Mouse (Mus musculus) stomach, embryonic 16.5 days (tissue): ENCODE data around the gene Mgll. TPM values are rescaled to one million over a fixed set of nuclear protein-coding genes. Genes with fewer than 3 reads are reported as not detected.

Experiments used
- ATAC-seq: fragments of 200-750 bp; cut with Nextera tagmentation; 2 replicates; pipeline ENCODE4 v1.8.0; 2017; ENCODE audit warnings: moderate number of reproducible peaks, moderate TSS enrichment; ENCODE audit not compliant: insufficient read depth, low FRiP score
- H3K27ac ChIP-seq: fragments of 300-500 bp; sonication (generic); 2 replicates; pipeline ENCODE4 v1.5.1; 2014; ENCODE audit warnings: low read length
- H3K27me3 ChIP-seq: fragments of 300-500 bp; sonication (generic); 2 replicates; pipeline ENCODE4 v1.6.1; 2014; ENCODE audit warnings: low read length, control low read depth, mixed read lengths; ENCODE audit not compliant: control insufficient read depth, insufficient read depth
- H3K36me3 ChIP-seq: fragments of 300-500 bp; sonication (generic); 2 replicates; pipeline ENCODE4 v1.6.1; 2014; ENCODE audit warnings: low read length; ENCODE audit not compliant: control insufficient read depth, insufficient read depth
- H3K4me1 ChIP-seq: fragments of 300-500 bp; sonication (generic); 2 replicates; pipeline ENCODE4 v1.6.1; 2014; ENCODE audit warnings: low read length, control low read depth, mixed read lengths; ENCODE audit not compliant: control insufficient read depth, insufficient read depth
- H3K4me2 ChIP-seq: fragments of 300-500 bp; sonication (generic); 2 replicates; pipeline ENCODE4 v1.6.1; 2014; ENCODE audit warnings: low read depth, low read length, mixed read lengths
- H3K4me3 ChIP-seq: fragments of 300-500 bp; sonication (generic); replicated peaks from 2 replicates; pipeline ENCODE4 v1.5.1; 2014; ENCODE audit warnings: mild to moderate bottlenecking, low read length
- H3K9ac ChIP-seq: fragments of 300-500 bp; sonication (generic); 2 replicates; pipeline ENCODE4 v1.6.1; 2014; ENCODE audit warnings: low read length
- H3K9me3 ChIP-seq: fragments of 300-500 bp; sonication (generic); replicated peaks from 2 replicates; pipeline ENCODE4 v1.6.1; 2016; ENCODE audit warnings: low read length, control low read depth; ENCODE audit not compliant: control insufficient read depth
- WGBS: fragments of 180-500 bp; shearing (Covaris S2); extraction: QIAGEN DNeasy Blood & Tissue Kit; methylation state at CpG from one replicate; pipeline ENCODE4 v1.1.7; 2014; 5-methylcytosine and 5-hydroxymethylcytosine counted together
- polyA plus RNA-seq: library from polyadenylated mRNA; unstranded; fragments of >200 nt; fragmentation: Nextera tagmentation; extraction: Ambion mirVana; gene quantifications from 2 replicates; pipeline ENCODE4 v1.2.1, GENCODE M21; 2015

Mgll gene
- polyA plus RNA-seq, 1 experiment from 2014 or later = 121 TPM

DNA sequence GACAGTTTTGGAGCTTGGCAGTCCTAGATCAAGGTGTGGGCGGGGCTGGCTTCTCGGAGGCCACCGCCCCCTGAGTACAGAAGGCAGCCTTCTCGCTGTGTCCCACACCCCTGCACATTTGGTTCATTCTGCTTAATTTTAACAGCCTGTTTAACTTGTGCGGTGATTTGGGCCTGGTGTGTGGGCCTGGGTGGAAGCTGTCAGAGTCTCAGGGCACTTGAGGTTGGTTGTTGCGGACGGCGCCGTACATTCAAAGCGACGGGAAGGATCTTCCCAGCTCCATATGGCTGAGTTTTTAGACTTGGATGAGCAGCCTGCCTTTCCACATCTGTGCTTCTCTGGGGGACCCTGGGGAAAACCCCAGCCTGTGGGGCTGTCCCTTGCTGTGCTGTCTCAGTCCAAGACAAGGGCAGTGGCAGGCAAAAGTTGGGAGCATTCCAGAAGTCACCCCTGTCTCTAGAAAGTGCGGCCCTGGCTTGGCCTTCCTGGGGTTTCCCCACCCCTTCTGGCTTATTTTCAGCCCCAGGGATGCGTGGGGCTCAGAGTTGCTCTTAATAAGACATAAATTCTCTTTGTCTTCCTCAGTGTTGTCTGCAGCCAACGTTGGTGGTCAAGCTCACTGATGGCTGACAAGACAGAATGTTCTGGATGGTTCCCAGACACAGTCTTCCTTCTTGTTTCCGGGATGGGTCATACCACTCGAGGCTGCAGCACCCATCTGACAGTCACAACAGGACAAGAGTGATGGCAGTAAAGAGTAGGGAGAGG is 12.7 kb downstream of the Mgll start:
- Histone ChIP-seq H3K27ac (peak overlapping the region; percentile 64), H3K4me1 (peaks cover 28% of the 10 kb centered on the region), H3K4me3 (no peak overlapping the region), H3K27me3 (no peaks in the 10 kb centered on the region), H3K4me2 (peak overlapping the region; percentile 20), H3K9me3 (no peaks in the 10 kb centered on the region), H3K9ac (peak overlapping the region; percentile 43; the same call in 1 of the 2 replicates), H3K36me3 (no peaks in the 10 kb centered on the region)
- WGBS = 47% methylated on average over 16 of the region's 16 CpGs
- peak; percentile 61; the same call in 1 of the 2 replicates for ATAC-seq

DNA sequence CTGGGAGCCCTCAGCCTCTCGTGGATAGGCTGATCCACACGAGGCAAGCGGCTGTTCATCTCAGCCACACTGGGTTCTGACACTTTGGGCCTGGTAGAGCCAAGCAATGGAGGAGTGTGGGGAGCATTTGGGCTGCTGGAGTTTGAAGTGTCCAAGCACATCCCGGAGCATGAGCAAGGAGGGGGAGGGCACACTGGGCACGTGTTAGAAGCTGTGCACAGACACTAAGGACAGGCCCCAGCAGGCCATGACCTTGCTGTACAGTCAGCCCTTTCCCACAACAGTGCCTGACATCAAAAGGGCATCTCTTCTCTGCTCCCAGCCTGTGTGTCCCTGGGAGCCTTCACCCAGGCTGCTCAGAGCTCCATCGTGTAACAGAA is 13.3 kb downstream of the Mgll start:
- Histone ChIP-seq H3K9me3 (no peaks in the 10 kb centered on the region), H3K9ac (no peak overlapping the region), H3K27ac (peak overlapping the region; percentile 64; the same call in 1 of the 2 replicates), H3K36me3 (no peaks in the 10 kb centered on the region), H3K4me2 (no peak overlapping the region), H3K4me1 (peaks cover 24% of the 10 kb centered on the region), H3K27me3 (no peaks in the 10 kb centered on the region), H3K4me3 (no peak overlapping the region)
- WGBS = 63% methylated on average over 6 of the region's 6 CpGs
- no peak for ATAC-seq

- ATAC-seq = no peak
- H3K27ac ChIP-seq = no peak overlapping the region
- H3K4me2 ChIP-seq = no peak overlapping the region
- H3K4me3 ChIP-seq = no peak overlapping the region
- H3K9ac ChIP-seq = no peak overlapping the region
- H3K9me3 ChIP-seq = no peaks in the 10 kb centered on the region
- no peaks in the 10 kb centered on the region for H3K27me3 ChIP-seq
- H3K36me3 ChIP-seq = no peaks in the 10 kb centered on the region
- WGBS = 80% methylated on average over 3 of the region's 3 CpGs
- peaks cover 18% of the 10 kb centered on the region for H3K4me1 ChIP-seq
Measured at GRCm38 (mm10) chr6:88741041-88741440, 16.8 kb downstream of the Mgll start.

GRCm38 (mm10) chr6:88741791-88742190 is 17.6 kb downstream of the Mgll start:
- Histone ChIP-seq H3K9ac (no peak overlapping the region), H3K4me2 (no peak overlapping the region), H3K27ac (no peak overlapping the region), H3K4me1 (peaks cover 11% of the 10 kb centered on the region), H3K27me3 (no peaks in the 10 kb centered on the region), H3K36me3 (no peaks in the 10 kb centered on the region; the same call in 1 of the 2 replicates), H3K9me3 (no peaks in the 10 kb centered on the region), H3K4me3 (no peak overlapping the region)
- no peak for ATAC-seq
- 88% methylated on average over 3 of the region's 3 CpGs for WGBS

DNA sequence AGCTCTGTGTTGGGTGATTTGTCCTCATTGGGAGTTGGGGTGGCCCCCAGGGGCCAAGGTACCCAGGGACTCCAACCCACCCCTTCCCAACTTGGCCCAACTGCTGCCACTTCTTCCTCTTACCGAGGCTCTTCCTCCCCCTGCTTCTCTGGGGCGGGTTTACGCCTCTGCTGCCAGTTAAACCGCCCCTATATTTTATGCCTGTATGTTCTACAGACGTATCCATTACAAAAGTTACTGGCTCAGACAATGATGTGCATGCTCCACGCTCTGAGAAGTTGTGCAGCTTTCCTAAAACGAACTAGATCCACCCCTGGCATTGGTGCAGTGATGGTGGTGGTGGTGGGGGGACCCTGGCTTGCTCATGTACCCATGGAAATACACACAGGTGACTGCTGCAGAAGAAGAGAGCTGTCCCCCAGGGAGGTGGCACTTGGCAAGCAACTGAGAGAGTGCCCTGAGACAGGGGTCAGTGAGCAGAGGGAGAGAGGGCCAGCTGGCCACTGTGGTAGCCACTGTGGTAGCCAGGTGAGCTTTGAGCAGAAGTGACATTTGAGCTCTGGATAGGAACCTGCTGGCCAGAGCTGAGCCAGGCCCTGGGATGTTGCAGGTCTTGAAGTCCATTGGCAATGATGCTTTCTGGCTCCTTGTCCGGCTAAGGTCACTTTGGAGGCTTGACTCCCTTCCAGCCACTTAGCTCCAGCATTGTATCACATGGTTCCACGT is 18.2 kb downstream of the Mgll start:
- Histone ChIP-seq H3K27ac (no peak overlapping the region), H3K9me3 (no peaks in the 10 kb centered on the region), H3K36me3 (no peaks in the 10 kb centered on the region; the same call in 1 of the 2 replicates), H3K9ac (no peak overlapping the region), H3K4me2 (no peak overlapping the region), H3K4me1 (peaks cover 4% of the 10 kb centered on the region; the same call in 1 of the 2 replicates), H3K4me3 (no peak overlapping the region), H3K27me3 (no peaks in the 10 kb centered on the region)
- 74% methylated on average over 9 of the region's 9 CpGs for WGBS
- no peak for ATAC-seq

GRCm38 (mm10) chr6:88743601-88744291 is 19.5 kb downstream of the Mgll start:
- peaks cover 4% of the 10 kb centered on the region; the same call in 1 of the 2 replicates for H3K4me1 ChIP-seq
- H3K9me3 ChIP-seq = no peaks in the 10 kb centered on the region
- H3K4me2 ChIP-seq = no peak overlapping the region
- no peaks in the 10 kb centered on the region for H3K27me3 ChIP-seq
- H3K27ac ChIP-seq = no peak overlapping the region
- H3K4me3 ChIP-seq = no peak overlapping the region
- no peak overlapping the region for H3K9ac ChIP-seq
- 66% methylated on average over 14 of the region's 14 CpGs for WGBS
- ATAC-seq = no peak
- H3K36me3 ChIP-seq = no peaks in the 10 kb centered on the region; the same call in 1 of the 2 replicates

DNA sequence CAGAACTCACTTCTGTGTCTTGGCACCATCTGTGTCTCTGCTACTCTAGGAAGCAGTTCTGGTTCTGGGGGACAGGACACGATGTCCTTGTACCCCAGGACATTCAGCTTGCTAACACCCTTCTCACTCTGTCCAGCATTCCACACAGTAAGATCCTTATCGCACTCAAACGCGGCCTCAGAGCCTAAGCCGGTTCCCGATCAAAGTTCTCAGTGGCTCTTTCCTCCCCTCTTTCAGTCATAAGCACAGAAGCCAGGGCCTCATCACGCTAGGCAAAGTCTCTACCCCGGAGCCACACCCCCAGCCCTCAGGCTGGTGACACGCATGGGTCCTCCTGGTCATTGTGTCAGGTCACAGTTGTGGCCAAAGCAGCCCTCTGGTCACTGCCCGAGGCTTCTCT is 20.8 kb downstream of the Mgll start:
- Histone ChIP-seq H3K4me1 (peaks cover 4% of the 10 kb centered on the region; the same call in 1 of the 2 replicates), H3K4me3 (no peak overlapping the region), H3K27ac (no peak overlapping the region), H3K9me3 (no peaks in the 10 kb centered on the region), H3K36me3 (no peaks in the 10 kb centered on the region; the same call in 1 of the 2 replicates), H3K27me3 (no peaks in the 10 kb centered on the region), H3K4me2 (no peak overlapping the region), H3K9ac (no peak overlapping the region)
- whole genome bisulfite sequencing = 85% methylated on average over 10 of the region's 10 CpGs
- no peak for ATAC-seq

- ATAC-seq = no peak
- no peaks in the 10 kb centered on the region for H3K27me3 ChIP-seq
- H3K4me1 ChIP-seq = peaks cover 4% of the 10 kb centered on the region; the same call in 1 of the 2 replicates
- H3K27ac ChIP-seq = no peak overlapping the region
- 85% methylated on average over 8 of the region's 8 CpGs for WGBS
- no peak overlapping the region for H3K9ac ChIP-seq
- no peaks in the 10 kb centered on the region for H3K9me3 ChIP-seq
- H3K4me2 ChIP-seq = no peak overlapping the region
- H3K36me3 ChIP-seq = no peaks in the 10 kb centered on the region; the same call in 1 of the 2 replicates
- H3K4me3 ChIP-seq = no peak overlapping the region
Measured at GRCm38 (mm10) chr6:88746271-88746670, 22.1 kb downstream of the Mgll start.
